Mouse (Mus musculus): ENCODE results near the gene BC049352. TPM values are rescaled to one million over a fixed set of nuclear protein-coding genes. Genes with fewer than 3 reads are reported as not detected.

The BC049352 gene
- polyA plus RNA-seq, 1 experiment from 2014 or later, result not detected

- H3K27me3 ChIP-seq (ENCODE audit: control insufficient read depth, insufficient read depth, low read length), result no peaks in the 10 kb centered on the region
- ATAC-seq (ENCODE audit: low FRiP score) (no peak), DNase-seq (ENCODE audit: low spot score) (no peak)
- no peak overlapping the region for H3K9ac ChIP-seq (ENCODE audit: low read depth, low read length)
- no peaks in the 10 kb centered on the region for H3K36me3 ChIP-seq (ENCODE audit: control insufficient read depth, insufficient read depth, low read length)
- no peak overlapping the region for H3K4me3 ChIP-seq (ENCODE audit: low read depth, low read length)
- H3K9me3 ChIP-seq (ENCODE audit: control insufficient read depth, low read length), result no peaks in the 10 kb centered on the region
- 90% methylated on average over 3 of the region's 3 CpGs for WGBS
- H3K4me1 ChIP-seq (replicated peaks; ENCODE audit: control insufficient read depth, insufficient read depth, low read length), result no peaks in the 10 kb centered on the region
- H3K27ac ChIP-seq (ENCODE audit: low read depth, low read length), result no peak overlapping the region
- H3K4me2 ChIP-seq (replicated peaks; ENCODE audit: low read depth, low read length), result no peak overlapping the region
Observed at GRCm38 (mm10) chr9:45219644-45220043, 37.8 kb downstream of the BC049352 start.

GRCm38 (mm10) chr9:45221567-45221966, 39.8 kb downstream of the BC049352 start:
- no peak overlapping the region for H3K4me3 ChIP-seq (ENCODE audit: low read depth, low read length)
- no peak overlapping the region for H3K4me2 ChIP-seq (replicated peaks; ENCODE audit: low read depth, low read length)
- WGBS, result 17% methylated on average over 6 of the region's 6 CpGs
- DNase-seq (ENCODE audit: low spot score) (peak; percentile 94), ATAC-seq (ENCODE audit: low FRiP score) (no peak)
- no peak overlapping the region for H3K27ac ChIP-seq (ENCODE audit: low read depth, low read length)
- H3K4me1 ChIP-seq (replicated peaks; ENCODE audit: control insufficient read depth, insufficient read depth, low read length), result no peaks in the 10 kb centered on the region
- no peaks in the 10 kb centered on the region for H3K36me3 ChIP-seq (ENCODE audit: control insufficient read depth, insufficient read depth, low read length)
- H3K9me3 ChIP-seq (ENCODE audit: control insufficient read depth, low read length), result no peaks in the 10 kb centered on the region
- no peaks in the 10 kb centered on the region for H3K27me3 ChIP-seq (ENCODE audit: control insufficient read depth, insufficient read depth, low read length)
- H3K9ac ChIP-seq (ENCODE audit: low read depth, low read length), result no peak overlapping the region

- no peak for ATAC-seq (ENCODE audit: low FRiP score)
Observed at GRCm38 (mm10) chr9:45229359-45229758, 47.6 kb downstream of the BC049352 start.

GRCm38 (mm10) chr9:45235668-45236227, 53.9 kb downstream of the BC049352 start:
- WGBS, result 76% methylated on average over 6 of the region's 6 CpGs
- Histone ChIP-seq H3K9me3 (ENCODE audit: control insufficient read depth, low read length) (no peaks in the 10 kb centered on the region), H3K9ac (ENCODE audit: low read depth, low read length) (no peak overlapping the region), H3K36me3 (ENCODE audit: control insufficient read depth, insufficient read depth, low read length) (no peaks in the 10 kb centered on the region), H3K27ac (ENCODE audit: low read depth, low read length) (no peak overlapping the region), H3K27me3 (ENCODE audit: control insufficient read depth, insufficient read depth, low read length) (no peaks in the 10 kb centered on the region), H3K4me2 (replicated peaks; ENCODE audit: low read depth, low read length) (no peak overlapping the region), H3K4me1 (replicated peaks; ENCODE audit: control insufficient read depth, insufficient read depth, low read length) (no peaks in the 10 kb centered on the region), H3K4me3 (ENCODE audit: low read depth, low read length) (no peak overlapping the region)
- DNase-seq (ENCODE audit: low spot score) (no peak), ATAC-seq (ENCODE audit: low FRiP score) (no peak)

More at GRCm38 (mm10) chr9:45229359-45229758, 47.6 kb downstream of the BC049352 start:
- no peak for DNase-seq (ENCODE audit: low spot score)
- 88% methylated on average over 8 of the region's 8 CpGs for whole genome bisulfite sequencing
- H3K4me3 ChIP-seq (ENCODE audit: low read depth, low read length), result no peak overlapping the region
- H3K4me2 ChIP-seq (replicated peaks; ENCODE audit: low read depth, low read length), result no peak overlapping the region
- no peaks in the 10 kb centered on the region for H3K36me3 ChIP-seq (ENCODE audit: control insufficient read depth, insufficient read depth, low read length)
- H3K27ac ChIP-seq (ENCODE audit: low read depth, low read length), result no peak overlapping the region
- no peaks in the 10 kb centered on the region for H3K4me1 ChIP-seq (replicated peaks; ENCODE audit: control insufficient read depth, insufficient read depth, low read length)
- H3K9ac ChIP-seq (ENCODE audit: low read depth, low read length), result no peak overlapping the region
- H3K27me3 ChIP-seq (ENCODE audit: control insufficient read depth, insufficient read depth, low read length), result no peaks in the 10 kb centered on the region
- no peaks in the 10 kb centered on the region for H3K9me3 ChIP-seq (ENCODE audit: control insufficient read depth, low read length)

- DNase-seq (ENCODE audit: low spot score) (no peak), ATAC-seq (ENCODE audit: low FRiP score) (no peak)
- 44% methylated on average over 7 of the region's 7 CpGs for WGBS
Observed at GRCm38 (mm10) chr9:45236744-45237143, 54.9 kb downstream of the BC049352 start.

GRCm38 (mm10) chr9:45241397-45241796, 59.6 kb downstream of the BC049352 start:
- Histone ChIP-seq H3K9me3 (ENCODE audit: control insufficient read depth, low read length) (no peaks in the 10 kb centered on the region), H3K4me1 (replicated peaks; ENCODE audit: control insufficient read depth, insufficient read depth, low read length) (no peaks in the 10 kb centered on the region), H3K4me2 (replicated peaks; ENCODE audit: low read depth, low read length) (no peak overlapping the region), H3K27ac (ENCODE audit: low read depth, low read length) (no peak overlapping the region), H3K4me3 (ENCODE audit: low read depth, low read length) (no peak overlapping the region), H3K27me3 (ENCODE audit: control insufficient read depth, insufficient read depth, low read length) (no peaks in the 10 kb centered on the region), H3K36me3 (ENCODE audit: control insufficient read depth, insufficient read depth, low read length) (no peaks in the 10 kb centered on the region), H3K9ac (ENCODE audit: low read depth, low read length) (no peak overlapping the region)
- 74% methylated on average over 5 of the region's 5 CpGs for WGBS
- ATAC-seq (ENCODE audit: low FRiP score), result no peak
- DNase-seq (ENCODE audit: low spot score), result no peak

More at GRCm38 (mm10) chr9:45236744-45237143, 54.9 kb downstream of the BC049352 start:
- Histone ChIP-seq H3K9ac (ENCODE audit: low read depth, low read length) (no peak overlapping the region), H3K4me2 (replicated peaks; ENCODE audit: low read depth, low read length) (no peak overlapping the region), H3K9me3 (ENCODE audit: control insufficient read depth, low read length) (no peaks in the 10 kb centered on the region), H3K4me3 (ENCODE audit: low read depth, low read length) (no peak overlapping the region), H3K36me3 (ENCODE audit: control insufficient read depth, insufficient read depth, low read length) (no peaks in the 10 kb centered on the region), H3K27me3 (ENCODE audit: control insufficient read depth, insufficient read depth, low read length) (no peaks in the 10 kb centered on the region), H3K4me1 (replicated peaks; ENCODE audit: control insufficient read depth, insufficient read depth, low read length) (no peaks in the 10 kb centered on the region), H3K27ac (ENCODE audit: low read depth, low read length) (no peak overlapping the region)

- 70% methylated on average over 1 of the region's 1 CpGs for WGBS
Observed at GRCm38 (mm10) chr9:45245432-45245831, 63.6 kb downstream of the BC049352 start.

GRCm38 (mm10) chr9:45246060-45246459, 64.3 kb downstream of the BC049352 start:
- Histone ChIP-seq H3K27me3 (ENCODE audit: control insufficient read depth, insufficient read depth, low read length) (no peaks in the 10 kb centered on the region), H3K27ac (ENCODE audit: low read depth, low read length) (no peak overlapping the region), H3K4me2 (replicated peaks; ENCODE audit: low read depth, low read length) (no peak overlapping the region), H3K9ac (ENCODE audit: low read depth, low read length) (no peak overlapping the region), H3K4me3 (ENCODE audit: low read depth, low read length) (no peak overlapping the region), H3K9me3 (ENCODE audit: control insufficient read depth, low read length) (no peaks in the 10 kb centered on the region), H3K36me3 (ENCODE audit: control insufficient read depth, insufficient read depth, low read length) (no peaks in the 10 kb centered on the region), H3K4me1 (replicated peaks; ENCODE audit: control insufficient read depth, insufficient read depth, low read length) (no peaks in the 10 kb centered on the region)
- ATAC-seq (ENCODE audit: low FRiP score) (no peak), DNase-seq (ENCODE audit: low spot score) (no peak)
- 87% methylated on average over 6 of the region's 6 CpGs for WGBS

More at GRCm38 (mm10) chr9:45245432-45245831, 63.6 kb downstream of the BC049352 start:
- Histone ChIP-seq H3K4me2 (replicated peaks; ENCODE audit: low read depth, low read length) (no peak overlapping the region), H3K4me1 (replicated peaks; ENCODE audit: control insufficient read depth, insufficient read depth, low read length) (no peaks in the 10 kb centered on the region), H3K9me3 (ENCODE audit: control insufficient read depth, low read length) (no peaks in the 10 kb centered on the region), H3K9ac (ENCODE audit: low read depth, low read length) (no peak overlapping the region), H3K27ac (ENCODE audit: low read depth, low read length) (no peak overlapping the region), H3K27me3 (ENCODE audit: control insufficient read depth, insufficient read depth, low read length) (no peaks in the 10 kb centered on the region), H3K36me3 (ENCODE audit: control insufficient read depth, insufficient read depth, low read length) (no peaks in the 10 kb centered on the region), H3K4me3 (ENCODE audit: low read depth, low read length) (no peak overlapping the region)
- ATAC-seq (ENCODE audit: low FRiP score), result no peak
- no peak for DNase-seq (ENCODE audit: low spot score)

GRCm38 (mm10) chr9:45247536-45247935, 65.7 kb downstream of the BC049352 start:
- no peak for DNase-seq (ENCODE audit: low spot score)
- no peaks in the 10 kb centered on the region for H3K4me1 ChIP-seq (replicated peaks; ENCODE audit: control insufficient read depth, insufficient read depth, low read length)
- no peak overlapping the region for H3K4me3 ChIP-seq (ENCODE audit: low read depth, low read length)
- H3K27ac ChIP-seq (ENCODE audit: low read depth, low read length), result no peak overlapping the region
- H3K27me3 ChIP-seq (ENCODE audit: control insufficient read depth, insufficient read depth, low read length), result no peaks in the 10 kb centered on the region
- 74% methylated on average over 2 of the region's 2 CpGs for WGBS
- H3K36me3 ChIP-seq (ENCODE audit: control insufficient read depth, insufficient read depth, low read length), result no peaks in the 10 kb centered on the region
- ATAC-seq (ENCODE audit: low FRiP score), result no peak
- H3K9ac ChIP-seq (ENCODE audit: low read depth, low read length), result no peak overlapping the region
- no peaks in the 10 kb centered on the region for H3K9me3 ChIP-seq (ENCODE audit: control insufficient read depth, low read length)
- no peak overlapping the region for H3K4me2 ChIP-seq (replicated peaks; ENCODE audit: low read depth, low read length)
